Mouse (Mus musculus) intestine, embryonic 16.5 days (tissue): ENCODE measurements around the gene 4933412E24Rik. TPM values are rescaled to one million over a fixed set of nuclear protein-coding genes. Genes with fewer than 3 reads are reported as not detected.

ENCODE experiments used
- ATAC-seq: fragments of 200-750 bp; cut with Nextera tagmentation; 2 replicates; pipeline ENCODE4 v1.8.0; 2017; ENCODE audit warnings: moderate TSS enrichment, moderate library complexity
- H3K27ac ChIP-seq: fragments of 300-500 bp; sonication (generic); 2 replicates; pipeline ENCODE4 v1.5.1; 2014; ENCODE audit warnings: mild to moderate bottlenecking, low read length
- H3K27me3 ChIP-seq: fragments of 300-500 bp; sonication (generic); replicated peaks from 2 replicates; pipeline ENCODE4 v1.6.1; 2014; ENCODE audit warnings: low read length, control low read depth, mixed read lengths; ENCODE audit not compliant: control insufficient read depth, insufficient read depth
- H3K36me3 ChIP-seq: fragments of 300-500 bp; sonication (generic); 2 replicates; pipeline ENCODE4 v1.6.1; 2014; ENCODE audit warnings: low read length, control low read depth; ENCODE audit not compliant: control insufficient read depth, insufficient read depth
- H3K4me1 ChIP-seq: fragments of 300-500 bp; sonication (generic); 2 replicates; pipeline ENCODE4 v1.6.1; 2014; ENCODE audit warnings: low read length, control low read depth, mixed read lengths; ENCODE audit not compliant: control insufficient read depth, insufficient read depth
- H3K4me2 ChIP-seq: fragments of 300-500 bp; sonication (generic); 2 replicates; pipeline ENCODE4 v1.6.1; 2014; ENCODE audit warnings: low read depth, low read length, control low read depth
- H3K4me3 ChIP-seq: fragments of 300-500 bp; sonication (generic); 2 replicates; pipeline ENCODE4 v1.5.1; 2014; ENCODE audit warnings: mild to moderate bottlenecking, low read length
- H3K9ac ChIP-seq: fragments of 300-500 bp; sonication (generic); 2 replicates; pipeline ENCODE4 v1.6.1; 2014; ENCODE audit warnings: low read depth, low read length
- H3K9me3 ChIP-seq: fragments of 300-500 bp; sonication (generic); 2 replicates; pipeline ENCODE4 v1.6.1; 2016; ENCODE audit warnings: low read length, control low read depth; ENCODE audit not compliant: control insufficient read depth
- WGBS: fragments of 180-500 bp; shearing (Covaris S2); extraction: QIAGEN DNeasy Blood & Tissue Kit; methylation state at CpG from one replicate; pipeline ENCODE4 v1.1.7; 2014; 5-methylcytosine and 5-hydroxymethylcytosine counted together
- polyA plus RNA-seq: library from polyadenylated mRNA; unstranded; fragments of >200 nt; fragmentation: Nextera tagmentation; extraction: Ambion mirVana; gene quantifications from 2 replicates; pipeline ENCODE4 v1.2.1, GENCODE M21; 2015

Gene 4933412E24Rik
- not detected in 2 replicates for polyA plus RNA-seq

- Histone ChIP-seq H3K4me1 (0 out of 2 replicates have a peak, but pooled peaks cover 3% of the 10 kb centered on the region), H3K9ac (no peak within 1 kb of the TSS), H3K9me3 (no peaks in the 10 kb centered on the region), H3K36me3 (no peaks in the 10 kb centered on the region), H3K27ac (no peak within 1 kb of the TSS), H3K27me3 (no peaks in the 10 kb centered on the region), H3K4me2 (no peak within 1 kb of the TSS), H3K4me3 (no peak within 1 kb of the TSS)
- 89% methylated on average over 7 of the region's 7 CpGs for WGBS
- ATAC-seq = no peak
Observed at GRCm38 (mm10) chr15:60016513-60016912, at the start of gene 4933412E24Rik. Gene 4933412E24Rik, minus strand, starts transcription at chr15:60016613.

GRCm38 (mm10) chr15:60030728-60031127, 14.3 kb upstream of the 4933412E24Rik start:
- no peak overlapping the region for H3K9ac ChIP-seq
- no peaks in the 10 kb centered on the region for H3K4me1 ChIP-seq
- H3K27me3 ChIP-seq = no peaks in the 10 kb centered on the region
- ATAC-seq = no peak
- H3K4me3 ChIP-seq = no peak overlapping the region
- no peaks in the 10 kb centered on the region for H3K9me3 ChIP-seq
- H3K4me2 ChIP-seq = no peak overlapping the region
- 71% methylated on average over 3 of the region's 3 CpGs for WGBS
- H3K27ac ChIP-seq = no peak overlapping the region
- H3K36me3 ChIP-seq = no peaks in the 10 kb centered on the region

GRCm38 (mm10) chr15:60021256-60021655, 4.8 kb upstream of the 4933412E24Rik start:
- H3K36me3 ChIP-seq = no peaks in the 10 kb centered on the region
- H3K4me2 ChIP-seq = no peak overlapping the region
- no peaks in the 10 kb centered on the region for H3K9me3 ChIP-seq
- 35% methylated on average over 3 of the region's 3 CpGs for WGBS
- H3K27me3 ChIP-seq = no peaks in the 10 kb centered on the region
- no peak overlapping the region for H3K27ac ChIP-seq
- H3K9ac ChIP-seq = no peak overlapping the region
- ATAC-seq = no peak
- no peak overlapping the region for H3K4me3 ChIP-seq
- H3K4me1 ChIP-seq = no peaks in the 10 kb centered on the region

GRCm38 (mm10) chr15:60010199-60010598, 6.2 kb downstream of the 4933412E24Rik start:
- no peaks in the 10 kb centered on the region for H3K27me3 ChIP-seq
- H3K4me1 ChIP-seq = 0 out of 2 replicates have a peak, but pooled peaks cover 3% of the 10 kb centered on the region
- H3K4me3 ChIP-seq = no peak overlapping the region
- H3K36me3 ChIP-seq = no peaks in the 10 kb centered on the region
- no peak overlapping the region for H3K4me2 ChIP-seq
- WGBS = 90% methylated on average over 4 of the region's 4 CpGs
- no peak for ATAC-seq
- H3K27ac ChIP-seq = no peak overlapping the region
- H3K9ac ChIP-seq = no peak overlapping the region
- H3K9me3 ChIP-seq = no peaks in the 10 kb centered on the region

GRCm38 (mm10) chr15:60009610-60010009, 6.8 kb downstream of the 4933412E24Rik start:
- ATAC-seq = no peak
- H3K36me3 ChIP-seq = no peaks in the 10 kb centered on the region
- H3K4me1 ChIP-seq = no peaks in the 10 kb centered on the region
- no peak overlapping the region for H3K9ac ChIP-seq
- H3K27ac ChIP-seq = no peak overlapping the region
- H3K27me3 ChIP-seq = no peaks in the 10 kb centered on the region
- 88% methylated on average over 3 of the region's 3 CpGs for WGBS
- no peaks in the 10 kb centered on the region for H3K9me3 ChIP-seq
- no peak overlapping the region for H3K4me2 ChIP-seq
- H3K4me3 ChIP-seq = no peak overlapping the region

- WGBS = 71% methylated on average over 4 of the region's 4 CpGs
- no peak overlapping the region for H3K27ac ChIP-seq
- H3K36me3 ChIP-seq = no peaks in the 10 kb centered on the region
- no peak overlapping the region for H3K4me3 ChIP-seq
- H3K9ac ChIP-seq = no peak overlapping the region
- H3K4me2 ChIP-seq = no peak overlapping the region
- H3K9me3 ChIP-seq = no peaks in the 10 kb centered on the region
- H3K27me3 ChIP-seq = no peaks in the 10 kb centered on the region
- H3K4me1 ChIP-seq = no peaks in the 10 kb centered on the region
- ATAC-seq = no peak
Observed at GRCm38 (mm10) chr15:59983777-59984176, 32.6 kb downstream of the 4933412E24Rik start.

- WGBS = 36% methylated on average over 3 of the region's 3 CpGs
- H3K4me2 ChIP-seq = no peak overlapping the region
- no peak overlapping the region for H3K4me3 ChIP-seq
- H3K9ac ChIP-seq = no peak overlapping the region
- H3K36me3 ChIP-seq = no peaks in the 10 kb centered on the region
- no peak overlapping the region for H3K27ac ChIP-seq
- H3K27me3 ChIP-seq = no peaks in the 10 kb centered on the region
- H3K9me3 ChIP-seq = no peaks in the 10 kb centered on the region
- ATAC-seq = no peak
- no peaks in the 10 kb centered on the region; the same call in 1 of the 2 replicates for H3K4me1 ChIP-seq
Observed at GRCm38 (mm10) chr15:59975310-59975709, 41.1 kb downstream of the 4933412E24Rik start.

GRCm38 (mm10) chr15:59974584-59974983, 41.8 kb downstream of the 4933412E24Rik start:
- no peaks in the 10 kb centered on the region for H3K36me3 ChIP-seq
- no peak overlapping the region for H3K9ac ChIP-seq
- no peak overlapping the region for H3K27ac ChIP-seq
- H3K4me2 ChIP-seq = no peak overlapping the region
- no peaks in the 10 kb centered on the region for H3K27me3 ChIP-seq
- no peak overlapping the region for H3K4me3 ChIP-seq
- WGBS = 53% methylated on average over 5 of the region's 5 CpGs
- no peaks in the 10 kb centered on the region for H3K9me3 ChIP-seq
- no peaks in the 10 kb centered on the region; the same call in 1 of the 2 replicates for H3K4me1 ChIP-seq
- ATAC-seq = no peak

- 68% methylated on average over 7 of the region's 7 CpGs for WGBS
- no peaks in the 10 kb centered on the region; the same call in 1 of the 2 replicates for H3K4me1 ChIP-seq
- no peak overlapping the region for H3K4me2 ChIP-seq
- H3K27ac ChIP-seq = no peak overlapping the region
- no peak for ATAC-seq
- H3K9ac ChIP-seq = no peak overlapping the region
- H3K4me3 ChIP-seq = no peak overlapping the region
- H3K9me3 ChIP-seq = no peaks in the 10 kb centered on the region
- H3K36me3 ChIP-seq = no peaks in the 10 kb centered on the region
- no peaks in the 10 kb centered on the region for H3K27me3 ChIP-seq
Observed at GRCm38 (mm10) chr15:59973651-59974519, 42.5 kb downstream of the 4933412E24Rik start.
